In the genomic region with DNA sequence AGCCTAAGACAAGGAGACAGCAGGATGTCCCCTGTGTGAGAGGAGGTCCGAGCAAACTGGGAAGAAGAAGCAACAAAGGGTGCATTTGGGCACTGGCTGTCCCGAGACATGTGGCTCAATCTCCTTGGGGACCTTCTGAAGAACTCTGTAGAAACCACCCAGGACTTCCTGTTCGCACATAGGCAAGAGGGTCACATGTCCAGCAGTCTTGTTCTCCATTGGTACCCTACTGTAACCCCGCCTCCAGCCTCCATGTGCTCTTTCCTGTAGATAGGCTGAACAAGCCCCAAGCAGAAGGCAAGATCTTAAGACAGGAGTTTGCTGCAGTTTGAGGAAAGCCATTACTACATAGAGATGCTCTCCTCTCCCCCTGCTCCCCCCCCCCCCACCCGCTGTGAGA, we compare ENCODE assay signal across 22 mouse cellular contexts. TPM values are rescaled to one million over a fixed set of nuclear protein-coding genes. Genes with fewer than 3 reads are reported as not detected.
DNase-seq lines count a peak whose midpoint lies in the region; ATAC-seq and TF ChIP-seq lines count a peak whose summit lies in the region.
"Had no signal": no experiment of that assay in that cellular context is flagged by ENCODE, and none has a peak within 500 bp of the region (broad histone marks: within the 10 kb centered on the region; RNA-seq: fewer than 3 reads in every experiment).

No protein-coding gene starts in this region.

- 74% methylated on average over 5 of the region's 5 CpGs for WGBS in liver, postnatal 0 days (ENCODE audit: insufficient replicate concordance)
- 86% methylated on average over 5 of the region's 5 CpGs for WGBS in liver, embryonic 11.5 days
- 55% methylated on average over 5 of the region's 5 CpGs for WGBS in spleen, adult 2 months
- WGBS in neural tube, embryonic 15.5 days: 92% methylated on average over 5 of the region's 5 CpGs

- no peaks in the 10 kb centered on the region for H3K27me3 ChIP-seq in liver, postnatal 0 days (ENCODE audit: insufficient read depth, low read length)
- no peaks in the 10 kb centered on the region for H3K27me3 ChIP-seq in liver, embryonic 11.5 days (replicated peaks; ENCODE audit: control insufficient read depth, insufficient read depth, low read length)
- H3K27me3 ChIP-seq in CH12.LX (replicated peaks): no peaks in the 10 kb centered on the region
- H3K27me3 ChIP-seq in spleen, adult 2 months (ENCODE audit: control insufficient read depth, insufficient read depth, low read length): no peaks in the 10 kb centered on the region
- H3K27me3 ChIP-seq in neural tube, embryonic 15.5 days (replicated peaks): no peaks in the 10 kb centered on the region
- H3K27me3 ChIP-seq: embryonic facial prominence, embryonic 12.5 days; forebrain, embryonic 13.5 days; limb, embryonic 13.5 days; liver, embryonic 15.5 days; midbrain, embryonic 12.5 days; neural tube, embryonic 13.5 days had no signal

- H3K27ac ChIP-seq in liver, postnatal 0 days (ENCODE audit: low read depth): no peak overlapping the region
- H3K27ac ChIP-seq in liver, embryonic 11.5 days (ENCODE audit: low read depth, low read length): no peak overlapping the region
- no peak overlapping the region for H3K27ac ChIP-seq in CH12.LX (ENCODE audit: insufficient read depth, low read depth)
- no peak overlapping the region; the same call in 1 of the 2 replicates for H3K27ac ChIP-seq in spleen, adult 2 months (ENCODE audit: insufficient read depth, low read length)
- H3K27ac ChIP-seq in neural tube, embryonic 15.5 days (replicated peaks): no peak overlapping the region
- H3K27ac ChIP-seq: embryonic facial prominence, embryonic 12.5 days; forebrain, embryonic 13.5 days; hindbrain, embryonic 10.5 days; hindbrain, postnatal 0 days; limb, embryonic 13.5 days; liver, embryonic 15.5 days; midbrain, embryonic 12.5 days; neural tube, embryonic 13.5 days had no signal

- ATAC-seq in liver, postnatal 0 days: peak; percentile 56
- no peak for ATAC-seq in liver, embryonic 11.5 days (replicated peaks; ENCODE audit: low FRiP score)
- ATAC-seq in hematopoietic stem cell, adult 5-6 weeks (replicated peaks in 1 of 2; ENCODE audit: insufficient read depth in 1 of 2, low FRiP score in 2 of 2, low TSS enrichment in 1 of 2, low read depth in 1 of 2, poor library complexity in 2 of 2, severe bottlenecking in 2 of 2): peak; percentile 49 to 74; a peak in 1 of 4 replicates
- no peak for ATAC-seq in neural tube, embryonic 15.5 days (ENCODE audit: low FRiP score)
- ATAC-seq: forebrain, embryonic 13.5 days; hindbrain, postnatal 0 days; intestine, postnatal 0 days had no signal

- DNase-seq in liver, postnatal 0 days: peak; percentile 54
- DNase-seq in liver, embryonic 11.5 days (ENCODE audit: low spot score): no peak
- DNase-seq in CH12.LX (ENCODE audit: extremely low read depth): peak; percentile 68
- DNase-seq in spleen, adult 2 months (ENCODE audit: low read depth in 1 of 2, low spot score in 2 of 2): peak; percentile 44 to 75
- no peak for DNase-seq in adrenal gland, postnatal 25 days
- no peak for DNase-seq in heart, adult 9 months (ENCODE audit: low spot score in 2 of 2)
- DNase-seq: cerebellum, postnatal 10 days; gastrocnemius, postnatal 25 days; right cerebral cortex, postnatal 25 days; thymus, adult 18-20 months had no signal

- H3K79me2 ChIP-seq in CH12.LX (replicated peaks; ENCODE audit: control insufficient read depth, extremely low read depth, insufficient read depth, poor library complexity, severe bottlenecking): no peaks in the 10 kb centered on the region

- TF ChIP-seq CTCF in liver, postnatal 0 days (IDR thresholded peaks at IDR 0.05; ENCODE audit: low read depth): no peak
- TF ChIP-seq CTCF in CH12.LX (conservative IDR thresholded peaks at IDR 0.05 in 1 of 2, IDR thresholded peaks at IDR 0.05 in 1 of 2; ENCODE audit: low read depth in 2 of 2, low read length in 2 of 2): no peak
- TF ChIP-seq CTCF in spleen, adult 2 months (IDR thresholded peaks at IDR 0.05; ENCODE audit: extremely low read depth, insufficient read depth, insufficient read length, insufficient replicate concordance): no peak

- H3K4me1 ChIP-seq in liver, postnatal 0 days (ENCODE audit: insufficient read depth): no peaks in the 10 kb centered on the region
- no peaks in the 10 kb centered on the region for H3K4me1 ChIP-seq in liver, embryonic 11.5 days (replicated peaks; ENCODE audit: control insufficient read depth, insufficient read depth, low read length)
- peaks cover 0 to 12% of the 10 kb centered on the region in 2 experiments; a peak in 2 of 4 replicates for H3K4me1 ChIP-seq in CH12.LX (ENCODE audit: control insufficient read depth in 1 of 2, insufficient read depth in 2 of 2)
- H3K4me1 ChIP-seq in spleen, adult 2 months (ENCODE audit: control insufficient read depth, insufficient read depth, insufficient read length): peaks cover 3% of the 10 kb centered on the region; the same call in 1 of the 2 replicates
- no peaks in the 10 kb centered on the region for H3K4me1 ChIP-seq in neural tube, embryonic 15.5 days
- H3K4me1 ChIP-seq: embryonic facial prominence, embryonic 12.5 days; forebrain, embryonic 13.5 days; hindbrain, embryonic 10.5 days; liver, embryonic 15.5 days; midbrain, embryonic 12.5 days; neural tube, embryonic 13.5 days had no signal

- TF ChIP-seq POLR2A in CH12.LX (IDR thresholded peaks at IDR 0.05; ENCODE audit: low read depth, low read length): no peak
- TF ChIP-seq POLR2A in spleen, adult 2 months (IDR thresholded peaks at IDR 0.05; ENCODE audit: low read depth, low read length): no peak

- dilution Hi-C loops in CH12.LX (cut with MboI; ENCODE audit: extremely low pct_ligation_motif_present, extremely low pct_unique_long_range_greater_than_20kb, low sequenced_read_pairs): no loop called here

- no peak for TF ChIP-seq EP300 in liver, postnatal 0 days (IDR thresholded peaks at IDR 0.05; ENCODE audit: low read depth)
- no peak for TF ChIP-seq EP300 in CH12.LX (IDR thresholded peaks at IDR 0.05; ENCODE audit: low read length)

- no peaks in the 10 kb centered on the region for H3K36me3 ChIP-seq in liver, postnatal 0 days (replicated peaks; ENCODE audit: insufficient read depth, low read length)
- H3K36me3 ChIP-seq in liver, embryonic 11.5 days (ENCODE audit: control insufficient read depth, insufficient read depth, low read length): no peaks in the 10 kb centered on the region
- H3K36me3 ChIP-seq in CH12.LX (replicated peaks in 1 of 2; ENCODE audit: control insufficient read depth in 1 of 2, insufficient read depth in 1 of 2, low read length in 1 of 2): no peaks in the 10 kb centered on the region
- H3K36me3 ChIP-seq in spleen, adult 2 months (ENCODE audit: control insufficient read depth, insufficient read depth, low read length): no peaks in the 10 kb centered on the region
- H3K36me3 ChIP-seq in neural tube, embryonic 15.5 days: no peaks in the 10 kb centered on the region
- H3K36me3 ChIP-seq: embryonic facial prominence, embryonic 12.5 days; hindbrain, embryonic 10.5 days; limb, embryonic 13.5 days; liver, embryonic 15.5 days; midbrain, embryonic 12.5 days; neural tube, embryonic 13.5 days had no signal

- in situ Hi-C loops in CH12.LX (cut with MboI; ENCODE audit: low pct_ligation_motif_present, low pct_unique_long_range_greater_than_20kb, low sequenced_read_pairs): loop anchor here (25.0 kb wide), 1 partner anchor 291 kb away; a partner anchor contains a TSS

- no peak overlapping the region for H3K9ac ChIP-seq in liver, postnatal 0 days (replicated peaks)
- no peak overlapping the region for H3K9ac ChIP-seq in liver, embryonic 11.5 days (ENCODE audit: low read depth, low read length)
- H3K9ac ChIP-seq in CH12.LX (ENCODE audit: insufficient read depth, low read depth): no peak overlapping the region
- H3K9ac ChIP-seq in neural tube, embryonic 15.5 days (replicated peaks): no peak overlapping the region
- H3K9ac ChIP-seq: embryonic facial prominence, embryonic 12.5 days; forebrain, embryonic 13.5 days; limb, embryonic 13.5 days; liver, embryonic 15.5 days; midbrain, embryonic 12.5 days; neural tube, embryonic 13.5 days had no signal

- no peak overlapping the region for H3K4me3 ChIP-seq in liver, postnatal 0 days (ENCODE audit: low read depth, low read length)
- H3K4me3 ChIP-seq in liver, embryonic 11.5 days (ENCODE audit: low read depth, low read length): no peak overlapping the region
- no peak overlapping the region for H3K4me3 ChIP-seq in CH12.LX (replicated peaks in 1 of 3; ENCODE audit: low read depth in 2 of 3, low read length in 2 of 3, poor library complexity in 1 of 3)
- H3K4me3 ChIP-seq in spleen, adult 2 months (ENCODE audit: extremely low read depth, insufficient read depth, insufficient read length): no peak overlapping the region
- no peak overlapping the region for H3K4me3 ChIP-seq in neural tube, embryonic 15.5 days (replicated peaks)
- H3K4me3 ChIP-seq: embryonic facial prominence, embryonic 12.5 days; erythroblast, embryonic 14.5 days; forebrain, embryonic 13.5 days; hindbrain, embryonic 10.5 days; limb, embryonic 13.5 days; liver, embryonic 15.5 days; midbrain, embryonic 12.5 days; neural tube, embryonic 13.5 days had no signal

- peaks cover 3% of the 10 kb centered on the region; the same call in 1 of the 2 replicates for H3K9me3 ChIP-seq in liver, postnatal 0 days (ENCODE audit: low read length)
- H3K9me3 ChIP-seq in liver, embryonic 11.5 days (ENCODE audit: control insufficient read depth, low read length): no peaks in the 10 kb centered on the region
- peaks cover 9% of the 10 kb centered on the region for H3K9me3 ChIP-seq in CH12.LX (replicated peaks; ENCODE audit: low read length)
- H3K9me3 ChIP-seq in neural tube, embryonic 15.5 days (replicated peaks): no peaks in the 10 kb centered on the region
- H3K9me3 ChIP-seq: embryonic facial prominence, embryonic 12.5 days; forebrain, embryonic 13.5 days; liver, embryonic 15.5 days; midbrain, embryonic 12.5 days; neural tube, embryonic 13.5 days had no signal

- TF ChIP-seq RAD21 in CH12.LX (IDR thresholded peaks at IDR 0.05; ENCODE audit: low read depth, low read length): no peak

- H3K4me2 ChIP-seq in liver, postnatal 0 days (ENCODE audit: low read depth, low read length): no peak overlapping the region
- H3K4me2 ChIP-seq in liver, embryonic 11.5 days: no peak overlapping the region
- no peak overlapping the region for H3K4me2 ChIP-seq in CH12.LX (ENCODE audit: insufficient read depth, low read depth, poor library complexity, severe bottlenecking)
- no peak overlapping the region for H3K4me2 ChIP-seq in neural tube, embryonic 15.5 days
- H3K4me2 ChIP-seq: embryonic facial prominence, embryonic 12.5 days; forebrain, embryonic 13.5 days; limb, embryonic 13.5 days; liver, embryonic 15.5 days; midbrain, embryonic 12.5 days; neural tube, embryonic 13.5 days had no signal

RNA-seq across cellular contexts. Expression of a gene that starts 32.2 kb away (rescaled TPM):
- polyA plus RNA-seq in liver, postnatal 0 days (2015; fragmentation: Nextera tagmentation; extraction: Ambion mirVana): 28.0 and 30.2 TPM in 2 replicates
- polyA plus RNA-seq in liver, embryonic 11.5 days (2014; fragmentation: Nextera tagmentation; extraction: Ambion mirVana): 39.5 and 51.2 TPM in 2 replicates
- 47.1 and 47.8 TPM in 2 replicates for total RNA-seq in CH12.LX (2012; rRNA removed)
- total RNA-seq in CH12.LX (2014; rRNA removed): 46.0 and 46.6 TPM in 2 replicates
- polyA plus RNA-seq in CH12.LX (2012; ENCODE audit: insufficient read length, low read depth): 47.1 and 51.3 TPM in 2 replicates
- 70.7 and 79.0 TPM in 2 replicates for total RNA-seq in hematopoietic stem cell, adult 5-6 weeks (2017)
- polyA plus RNA-seq in spleen, adult 2 months (2012; rRNA removed): 2.8 and 4.2 TPM in 2 replicates
- 74.9 and 93.1 TPM in 2 replicates for total RNA-seq in adrenal gland, postnatal 25 days (2021)
- 15.8 and 18.2 TPM in 2 replicates for polyA plus RNA-seq in neural tube, embryonic 15.5 days (2015; fragmentation: Nextera tagmentation; extraction: Ambion mirVana)

RNA-seq across cellular contexts. Expression of a gene that starts 34.1 kb away (rescaled TPM):
- polyA plus RNA-seq in liver, postnatal 0 days (2015; fragmentation: Nextera tagmentation; extraction: Ambion mirVana): 2.6 and 2.8 TPM in 2 replicates
- polyA plus RNA-seq in liver, embryonic 11.5 days (2014; fragmentation: Nextera tagmentation; extraction: Ambion mirVana): 12.6 and 13.4 TPM in 2 replicates
- total RNA-seq in CH12.LX (2012; rRNA removed) (5.6 TPM in 2 replicates), CH12.LX (2014; rRNA removed) (2.0 and 2.2 TPM in 2 replicates)
- 12.4 and 14.3 TPM in 2 replicates for polyA plus RNA-seq in CH12.LX (2012; ENCODE audit: insufficient read length, low read depth)
- 19.9 and 22.3 TPM in 2 replicates for total RNA-seq in hematopoietic stem cell, adult 5-6 weeks (2017)
- 30.6 and 36.4 TPM in 2 replicates for polyA plus RNA-seq in spleen, adult 2 months (2012; rRNA removed)
- 22.3 and 32.8 TPM in 2 replicates for total RNA-seq in adrenal gland, postnatal 25 days (2021)
- 4.0 and 5.4 TPM in 2 replicates for polyA plus RNA-seq in neural tube, embryonic 15.5 days (2015; fragmentation: Nextera tagmentation; extraction: Ambion mirVana)

Comparison
In these comparisons a context has a peak if more than half of its experiments do, and no peak if none do; other contexts are left out.
1. ATAC-seq: peak in liver, postnatal 0 days (single experiment) and hematopoietic stem cell, adult 5-6 weeks (2 of 2); none in liver, embryonic 11.5 days (single experiment) and neural tube, embryonic 15.5 days (single experiment).
2. DNase-seq: peak in liver, postnatal 0 days (single experiment), CH12.LX (single experiment) and spleen, adult 2 months (2 of 2); none in liver, embryonic 11.5 days (single experiment), adrenal gland, postnatal 25 days (single experiment) and heart, adult 9 months (0 of 2).